Mouse (Mus musculus) megakaryocyte, embryonic 14.5 days (primary cell): ENCODE data around the gene Tulp4.

Experiments
- FLI1 ChIP-seq: IDR thresholded peaks from 2 replicates; pipeline ENCODE4 v1.6.1; 2012; ENCODE audit warnings: low read length, inconsistent platforms, mixed read lengths
- GATA1 ChIP-seq: IDR thresholded peaks from 3 replicates; pipeline ENCODE4 v1.6.1; 2012; ENCODE audit warnings: mixed read lengths, low read length, inconsistent platforms, borderline replicate concordance

- TF ChIP-seq FLI1 (no peak), GATA1 (no peak)
These were observed 34.6 kb downstream of the Tulp4 start for GRCm38 (mm10) chr17:6140875-6141274.
